Mouse (Mus musculus) left cerebral cortex, postnatal 4 days (tissue): ENCODE data around the gene Phf7. TPM values are rescaled to one million over a fixed set of nuclear protein-coding genes. Genes with fewer than 3 reads are reported as not detected.

ENCODE experiments used
- DNase-seq: peaks from one replicate; pipeline ENCODE4 v3.0.0-alpha.2; 2022
- intact Hi-C: fragments of 180-260 bp; cut with DNase I; formaldehyde crosslinking; loops from one replicate; pipeline ENCODE4 v1.15.1; 2025
- total RNA-seq, 2 experiments: library from RNA; stranded (reverse); gene quantifications; 2 replicates each; pipeline ENCODE4 v1.2.3; 2021

The Phf7 gene
- total RNA-seq, 2 experiments from 2014 or later, result 5.3 to 5.8 TPM

DNA sequence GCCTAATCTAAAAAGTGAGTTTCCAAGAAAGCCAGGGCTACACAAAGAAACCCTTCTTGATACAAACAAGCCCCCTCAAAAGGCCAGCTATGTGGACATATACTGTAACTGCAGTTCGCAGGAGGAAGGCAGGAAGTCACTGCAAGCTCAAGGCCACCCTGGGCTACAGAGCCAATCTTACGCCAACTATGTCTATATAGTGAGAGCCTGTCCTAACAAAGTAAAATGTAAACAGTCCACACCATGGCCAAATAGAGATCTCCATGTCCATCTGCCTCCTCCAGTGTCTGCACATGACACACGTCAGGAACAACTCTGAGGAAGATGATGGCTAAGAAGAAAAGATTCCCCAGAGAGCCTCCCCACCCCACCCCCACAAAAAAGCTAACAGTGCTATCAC is 51.1 kb downstream of the Phf7 start:
- intact Hi-C loops, result no loop called here
- no peak for DNase-seq

GRCm38 (mm10) chr14:31199599-31199998 is 51.5 kb downstream of the Phf7 start:
- intact Hi-C loops, result no loop called here
- no peak for DNase-seq

DNA sequence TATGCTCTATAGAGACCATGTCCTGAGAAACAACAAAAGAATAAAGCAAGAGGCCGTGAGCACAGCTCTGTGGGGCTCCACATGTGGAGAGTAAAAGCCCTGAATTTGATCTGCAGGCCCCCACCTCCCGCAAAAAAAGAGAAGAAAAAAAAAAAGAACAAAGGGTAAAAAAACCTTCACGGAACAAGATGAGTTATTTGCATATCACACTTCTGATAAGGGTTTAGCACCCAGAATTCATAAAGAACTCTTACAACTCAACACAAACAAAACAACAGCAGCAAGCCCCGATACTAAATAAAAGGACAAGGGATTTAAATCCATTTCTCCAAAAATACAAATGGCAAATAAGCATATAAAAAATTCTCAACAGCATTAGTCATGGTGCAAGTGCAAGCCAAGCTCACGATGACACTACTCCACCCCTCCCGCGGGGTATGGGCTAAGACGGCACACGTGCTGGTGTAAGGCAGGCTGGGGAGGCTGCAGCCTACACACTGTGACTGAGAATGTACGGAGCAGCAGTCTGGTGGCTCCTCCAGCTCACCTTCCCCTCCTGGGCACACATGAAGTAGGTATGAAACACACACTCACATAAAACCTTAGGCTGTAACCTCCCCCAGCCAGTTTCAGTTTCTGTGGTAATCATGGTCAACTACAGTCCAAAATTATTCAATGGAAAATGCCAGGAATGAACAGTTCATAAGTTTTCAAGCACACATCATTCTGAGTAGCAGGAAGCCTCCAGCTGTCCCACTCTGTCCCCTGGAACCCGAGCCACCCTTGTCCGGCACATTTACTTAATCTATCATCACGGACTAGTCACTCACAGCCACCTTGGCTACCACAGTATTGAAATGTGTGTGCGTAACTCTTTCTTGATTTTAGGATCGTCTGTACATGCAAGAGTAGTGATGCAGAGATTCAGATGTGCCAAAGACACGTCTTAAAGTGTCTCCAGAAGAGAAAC is 53.3 kb downstream of the Phf7 start:
- intact Hi-C loops, result no loop called here
- no peak for DNase-seq

- DNase-seq, result peak; percentile 43
- intact Hi-C loops, result no loop called here
Observed at GRCm38 (mm10) chr14:31195968-31196367, 55.1 kb downstream of the Phf7 start.

DNA sequence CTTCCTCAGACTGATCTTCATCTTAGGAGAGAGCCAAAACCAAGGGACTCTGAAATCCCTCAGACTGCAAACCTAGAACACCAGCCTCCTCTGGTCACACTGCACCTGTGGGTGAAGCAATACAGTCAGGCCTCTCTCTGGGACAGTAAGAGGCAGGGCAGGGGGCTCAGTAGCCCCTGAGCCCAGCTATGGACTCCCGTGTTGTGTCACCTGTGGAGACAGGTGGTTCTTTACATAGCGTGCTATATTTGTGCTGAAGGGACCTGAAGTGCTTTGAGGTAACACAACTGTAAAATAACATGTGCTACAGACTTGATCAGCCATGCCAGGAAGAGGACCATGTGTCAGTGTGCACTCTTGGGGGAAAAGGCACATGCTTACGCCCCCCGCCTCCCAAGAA is 55.6 kb downstream of the Phf7 start:
- DNase-seq, result no peak
- intact Hi-C loops, result no loop called here

- DNase-seq, result peak; percentile 51
- intact Hi-C loops, result no loop called here
Observed at GRCm38 (mm10) chr14:31194891-31195513, 56.1 kb downstream of the Phf7 start.

DNA sequence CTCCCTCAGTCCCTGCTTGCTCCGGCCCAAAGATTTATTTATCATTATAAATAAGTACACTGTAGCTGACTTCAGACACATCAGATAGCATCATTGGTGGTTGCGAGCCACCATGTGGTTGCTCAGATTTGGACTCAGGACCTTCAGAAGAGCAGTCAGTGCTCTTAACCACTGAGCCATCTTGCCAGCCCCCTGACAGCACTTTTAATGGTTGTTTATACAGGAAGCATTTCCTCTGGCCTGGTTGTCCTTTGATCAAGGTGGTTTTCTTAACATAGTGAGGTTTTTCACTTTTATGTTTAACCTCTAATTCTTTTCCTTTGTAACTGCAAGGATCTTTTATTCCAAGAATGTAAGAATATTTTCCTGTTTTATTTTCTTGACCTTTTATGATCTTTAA is 56.7 kb downstream of the Phf7 start:
- no peak for DNase-seq
- intact Hi-C loops, result no loop called here

- intact Hi-C loops, result no loop called here
- DNase-seq, result no peak
Observed at GRCm38 (mm10) chr14:31193791-31194190, 57.3 kb downstream of the Phf7 start.

- peak; percentile 35 for DNase-seq
- intact Hi-C loops, result no loop called here
Observed at GRCm38 (mm10) chr14:31191936-31192335, 59.2 kb downstream of the Phf7 start.

DNA sequence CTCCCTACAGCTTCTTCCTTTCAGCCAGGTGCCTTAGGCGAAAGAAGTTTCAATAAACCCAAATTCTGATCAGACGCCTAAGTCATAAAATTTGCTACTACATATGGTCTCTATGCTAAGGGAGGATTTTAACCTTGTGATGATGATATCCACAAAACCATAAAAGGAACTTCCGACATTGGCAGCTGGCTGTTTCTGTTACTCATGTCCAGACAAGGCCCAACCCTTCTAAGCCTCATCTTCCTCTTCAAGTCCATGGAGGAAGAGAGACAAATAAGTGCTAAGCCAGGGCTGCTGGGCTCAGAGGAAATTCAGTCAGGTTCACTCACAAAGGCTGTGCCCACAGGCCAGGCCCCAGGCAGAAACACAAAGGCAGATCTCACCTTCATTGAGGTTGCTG is 61.8 kb downstream of the Phf7 start:
- DNase-seq, result no peak
- intact Hi-C loops, result no loop called here

DNA sequence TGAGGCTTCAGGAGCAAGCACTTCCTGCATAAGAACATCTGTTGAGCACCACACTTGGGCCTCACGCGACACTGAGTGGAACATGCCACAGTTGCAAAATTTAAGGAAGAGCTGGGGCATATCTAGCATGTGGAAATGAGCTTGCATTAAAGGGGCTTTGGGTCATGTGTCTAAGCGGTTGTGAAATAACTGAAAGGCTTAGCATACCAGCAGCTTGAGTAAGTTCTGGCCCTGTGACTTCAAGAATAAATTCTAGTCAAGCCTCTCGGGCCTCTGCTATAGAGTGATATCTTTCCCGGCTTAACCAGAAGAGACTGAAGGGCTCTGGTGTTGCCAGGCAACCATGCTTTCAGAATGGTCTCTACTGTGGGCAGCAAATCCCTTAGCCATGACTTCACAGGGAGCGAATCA is 62.3 kb downstream of the Phf7 start:
- intact Hi-C loops, result no loop called here
- DNase-seq, result no peak

Other genes with a start within 250 kb of the Phf7 start
- 10 to 100 TPM; 43.8 to 46.2 TPM for gene Glt8d1, start 249.9 kb downstream of the Phf7 start, total RNA-seq
- 100 to 1,000 TPM; 158 to 166 TPM for gene Spcs1, start 249.6 kb downstream of the Phf7 start, total RNA-seq
- 100 to 1,000 TPM; 107 to 110 TPM for gene Pbrm1, start 232.2 kb downstream of the Phf7 start, total RNA-seq
- gene Gnl3, start 232.2 kb downstream of the Phf7 start, total RNA-seq, result 10 to 100 TPM; 68.3 to 79.3 TPM
- 10 to 100 TPM; 24.8 to 25.7 TPM for gene Smim4, start 122.4 kb downstream of the Phf7 start, total RNA-seq
- 10 to 100 TPM; 16.9 to 19.4 TPM for gene Nt5dc2, start 120.3 kb downstream of the Phf7 start, total RNA-seq
- 10 to 100 TPM; 23.9 to 30.5 TPM for gene Stab1, start 82.7 kb downstream of the Phf7 start, total RNA-seq
- 1 to 10 TPM; 1.4 to 1.7 TPM for gene Tnnc1, start 43.0 kb downstream of the Phf7 start, total RNA-seq
- gene Nisch, start 34.4 kb downstream of the Phf7 start, total RNA-seq, result 100 to 1,000 TPM; 446 to 469 TPM
- 1 to 10 TPM; 2.5 to 2.6 TPM for gene Sema3g, start 33.5 kb downstream of the Phf7 start, total RNA-seq
- 100 to 1,000 TPM; 112 to 123 TPM for gene Bap1, start 133 bp upstream of the Phf7 start, total RNA-seq
- 1 to 10 TPM; 1.8 to 2.4 TPM for gene Dnah1, start 72.6 kb upstream of the Phf7 start, total RNA-seq
- gene Capn7, start 85.3 kb upstream of the Phf7 start, total RNA-seq, result 10 to 100 TPM; 60.9 to 61.4 TPM
- 100 to 1,000 TPM; 140 to 147 TPM for gene Sh3bp5, start 184.8 kb upstream of the Phf7 start, total RNA-seq
- gene Eaf1, start 243.1 kb upstream of the Phf7 start, total RNA-seq, result 10 to 100 TPM; 14.5 to 15.5 TPM
- gene Mettl6, start 243.7 kb upstream of the Phf7 start, total RNA-seq, result 10 to 100 TPM; 31.8 to 33.9 TPM